Mouse (Mus musculus): Measurements from ENCODE around the gene Paox. TPM values are rescaled to one million over a fixed set of nuclear protein-coding genes. Genes with fewer than 3 reads are reported as not detected.

Gene Paox
- total and polyA plus RNA-seq, 2 experiments: 59.1 to 86.9 TPM

- TF ChIP-seq POLR2A (IDR thresholded peaks at IDR 0.05; ENCODE audit: extremely low read depth, insufficient read depth, low read length): no peak
- Histone ChIP-seq H3K27ac (replicated peaks; ENCODE audit: insufficient read depth, low read depth, low read length) (no peak overlapping the region), H3K27me3 (ENCODE audit: control insufficient read depth, insufficient read depth, low read length) (no peaks in the 10 kb centered on the region), H3K79me2 (ENCODE audit: control insufficient read depth, insufficient read depth, low read length) (no peaks in the 10 kb centered on the region; the same call in 1 of the 2 replicates), H3K4me1 (ENCODE audit: control insufficient read depth, insufficient read depth, low read length) (peaks cover 12% of the 10 kb centered on the region), H3K9ac (ENCODE audit: low read depth, low read length) (no peak overlapping the region), H3K4me3 (ENCODE audit: insufficient read depth, low read depth, low read length) (no peak overlapping the region), H3K36me3 (ENCODE audit: control insufficient read depth, insufficient read depth, low read length) (peaks cover 5% of the 10 kb centered on the region; the same call in 1 of the 2 replicates)
- WGBS: 87% methylated on average over 13 of the region's 13 CpGs
- DNase-seq (ENCODE audit: extremely low read depth, low read depth, low spot score): no peak
Observed at GRCm38 (mm10) chr7:140121338-140121910, 5.8 kb downstream of the Paox start.

GRCm38 (mm10) chr7:140122765-140123164, 7.2 kb downstream of the Paox start:
- TF ChIP-seq CTCF (IDR thresholded peaks at IDR 0.05; ENCODE audit: low read depth, low read length): no peak
- TF ChIP-seq POLR2A (IDR thresholded peaks at IDR 0.05; ENCODE audit: extremely low read depth, insufficient read depth, low read length): no peak

GRCm38 (mm10) chr7:140124382-140124781, 8.8 kb downstream of the Paox start:
- Histone ChIP-seq H3K4me3 (ENCODE audit: insufficient read depth, low read depth, low read length) (no peak overlapping the region), H3K27ac (replicated peaks; ENCODE audit: insufficient read depth, low read depth, low read length) (no peak overlapping the region)
- 98% methylated on average over 1 of the region's 1 CpGs for WGBS

More at GRCm38 (mm10) chr7:140122765-140123164, 7.2 kb downstream of the Paox start:
- Histone ChIP-seq H3K27me3 (ENCODE audit: control insufficient read depth, insufficient read depth, low read length) (no peaks in the 10 kb centered on the region), H3K79me2 (ENCODE audit: control insufficient read depth, insufficient read depth, low read length) (no peaks in the 10 kb centered on the region; the same call in 1 of the 2 replicates), H3K4me3 (ENCODE audit: insufficient read depth, low read depth, low read length) (no peak overlapping the region), H3K36me3 (ENCODE audit: control insufficient read depth, insufficient read depth, low read length) (peaks cover 7% of the 10 kb centered on the region; the same call in 1 of the 2 replicates), H3K27ac (replicated peaks; ENCODE audit: insufficient read depth, low read depth, low read length) (no peak overlapping the region), H3K4me1 (ENCODE audit: control insufficient read depth, insufficient read depth, low read length) (peaks cover 8% of the 10 kb centered on the region), H3K9ac (ENCODE audit: low read depth, low read length) (no peak overlapping the region)
- WGBS: 60% methylated on average over 4 of the region's 4 CpGs
- DNase-seq (ENCODE audit: extremely low read depth, low read depth, low spot score): no peak

GRCm38 (mm10) chr7:140125278-140126021, 9.9 kb downstream of the Paox start:
- peak; percentile 68 for DNase-seq (ENCODE audit: extremely low read depth, low read depth, low spot score)

More at GRCm38 (mm10) chr7:140124382-140124781, 8.8 kb downstream of the Paox start:
- Histone ChIP-seq H3K4me1 (ENCODE audit: control insufficient read depth, insufficient read depth, low read length) (peaks cover 8% of the 10 kb centered on the region), H3K79me2 (ENCODE audit: control insufficient read depth, insufficient read depth, low read length) (no peaks in the 10 kb centered on the region; the same call in 1 of the 2 replicates), H3K9ac (ENCODE audit: low read depth, low read length) (no peak overlapping the region), H3K27me3 (ENCODE audit: control insufficient read depth, insufficient read depth, low read length) (no peaks in the 10 kb centered on the region), H3K36me3 (ENCODE audit: control insufficient read depth, insufficient read depth, low read length) (peaks cover 12% of the 10 kb centered on the region; the same call in 1 of the 2 replicates)
- no peak for TF ChIP-seq POLR2A (IDR thresholded peaks at IDR 0.05; ENCODE audit: extremely low read depth, insufficient read depth, low read length)
- TF ChIP-seq CTCF (IDR thresholded peaks at IDR 0.05; ENCODE audit: low read depth, low read length): no peak
- no peak for DNase-seq (ENCODE audit: extremely low read depth, low read depth, low spot score)

GRCm38 (mm10) chr7:140126022-140126350, 10.4 kb downstream of the Paox start:
- Histone ChIP-seq H3K4me1 (ENCODE audit: control insufficient read depth, insufficient read depth, low read length) (peaks cover 8% of the 10 kb centered on the region), H3K4me3 (ENCODE audit: insufficient read depth, low read depth, low read length) (peak overlapping the region; percentile 68), H3K36me3 (ENCODE audit: control insufficient read depth, insufficient read depth, low read length) (peaks cover 24% of the 10 kb centered on the region; the same call in 1 of the 2 replicates), H3K27me3 (ENCODE audit: control insufficient read depth, insufficient read depth, low read length) (no peaks in the 10 kb centered on the region), H3K27ac (replicated peaks; ENCODE audit: insufficient read depth, low read depth, low read length) (peak overlapping the region; percentile 42), H3K79me2 (ENCODE audit: control insufficient read depth, insufficient read depth, low read length) (no peaks in the 10 kb centered on the region; the same call in 1 of the 2 replicates), H3K9ac (ENCODE audit: low read depth, low read length) (peak overlapping the region; percentile 87)
- DNase-seq (ENCODE audit: extremely low read depth, low read depth, low spot score): no peak
- TF ChIP-seq POLR2A (IDR thresholded peaks at IDR 0.05; ENCODE audit: extremely low read depth, insufficient read depth, low read length) (no peak), CTCF (IDR thresholded peaks at IDR 0.05; ENCODE audit: low read depth, low read length) (no peak)
- WGBS: 25% methylated on average over 5 of the region's 5 CpGs

More at GRCm38 (mm10) chr7:140125278-140126021, 9.9 kb downstream of the Paox start:
- Histone ChIP-seq H3K27ac (replicated peaks; ENCODE audit: insufficient read depth, low read depth, low read length) (peak overlapping the region; percentile 42), H3K4me3 (ENCODE audit: insufficient read depth, low read depth, low read length) (peak overlapping the region; percentile 68), H3K9ac (ENCODE audit: low read depth, low read length) (peak overlapping the region; percentile 87), H3K79me2 (ENCODE audit: control insufficient read depth, insufficient read depth, low read length) (no peaks in the 10 kb centered on the region; the same call in 1 of the 2 replicates), H3K36me3 (ENCODE audit: control insufficient read depth, insufficient read depth, low read length) (peaks cover 19% of the 10 kb centered on the region; the same call in 1 of the 2 replicates), H3K27me3 (ENCODE audit: control insufficient read depth, insufficient read depth, low read length) (no peaks in the 10 kb centered on the region), H3K4me1 (ENCODE audit: control insufficient read depth, insufficient read depth, low read length) (peaks cover 8% of the 10 kb centered on the region)
- no peak for TF ChIP-seq CTCF (IDR thresholded peaks at IDR 0.05; ENCODE audit: low read depth, low read length)
- TF ChIP-seq POLR2A (IDR thresholded peaks at IDR 0.05; ENCODE audit: extremely low read depth, insufficient read depth, low read length): 0 out of 2 replicates have a peak, but pooled peaks have one; percentile 22
- WGBS: 3% methylated on average over 40 of the region's 40 CpGs
